Mouse (Mus musculus) monocyte, adult 2 months (primary cell): ENCODE measurements at regions not wholly inside any gene's neighbourhood (a gene's known extent, or its start where the extent isn't known, plus 50 kb on each side); places are given as distances from the start of the nearest gene placed in this dataset.

ENCODE experiments used
- DNase-seq, 2 experiments: peaks; one replicate each; pipeline ENCODE4 v3.0.0; 2022; ENCODE audit warnings: low spot score in 2 of 2, low read depth in 1 of 2

GRCm38 (mm10) chr9:46469521-46469920 lies 149.7 kb upstream of the 4931429L15Rik start:
- no peak for DNase-seq

- no peak for DNase-seq
These were observed 148.5 kb upstream of the 4931429L15Rik start for GRCm38 (mm10) chr9:46468306-46468705.

GRCm38 (mm10) chr9:46467671-46468070 lies 147.9 kb upstream of the 4931429L15Rik start:
- DNase-seq: no peak

- no peak for DNase-seq
These were observed 142.9 kb upstream of the 4931429L15Rik start for GRCm38 (mm10) chr9:46462681-46463080.

- DNase-seq: no peak
These were observed 138.2 kb upstream of the 4931429L15Rik start for GRCm38 (mm10) chr9:46457945-46458344.

DNA sequence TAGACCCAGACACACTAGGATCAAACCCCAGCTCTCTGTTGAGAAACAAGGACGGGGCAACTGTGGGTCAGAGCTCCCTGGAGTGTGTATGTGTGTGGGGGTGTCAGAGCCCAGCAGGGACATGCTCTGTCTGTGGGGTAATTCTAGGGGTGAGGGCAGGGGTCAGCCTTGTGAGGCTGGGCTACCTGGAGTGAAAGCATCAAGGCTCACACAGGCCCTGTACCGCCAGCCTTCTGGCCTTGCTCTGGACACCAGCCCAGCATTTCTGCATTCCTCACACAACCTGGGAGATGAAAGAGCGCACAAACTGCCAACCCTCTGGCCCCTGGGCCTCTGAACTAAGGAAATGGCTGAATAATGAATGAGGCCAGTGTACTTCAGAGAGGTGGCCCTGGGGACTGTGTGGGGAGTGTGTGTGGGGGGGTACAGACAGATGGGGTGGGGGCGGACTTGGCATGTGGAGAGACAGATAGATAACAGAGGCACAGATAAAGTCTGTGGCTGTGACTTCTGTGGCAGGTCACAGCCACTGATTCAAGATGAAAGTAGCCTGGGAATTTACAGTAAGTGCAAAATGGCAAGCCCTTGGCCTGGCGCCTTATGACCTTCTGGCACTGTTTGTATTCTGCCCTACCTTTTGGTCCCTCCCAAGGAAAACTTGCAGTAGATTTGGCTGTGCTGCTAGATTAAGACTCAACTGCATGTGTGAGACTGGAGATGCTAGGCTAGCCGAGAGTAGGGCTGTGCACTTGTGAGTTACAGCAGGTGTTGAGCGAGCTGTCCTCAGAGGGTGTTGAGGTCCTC lies 135.2 kb upstream of the 4931429L15Rik start:
- no peak for DNase-seq

DNA sequence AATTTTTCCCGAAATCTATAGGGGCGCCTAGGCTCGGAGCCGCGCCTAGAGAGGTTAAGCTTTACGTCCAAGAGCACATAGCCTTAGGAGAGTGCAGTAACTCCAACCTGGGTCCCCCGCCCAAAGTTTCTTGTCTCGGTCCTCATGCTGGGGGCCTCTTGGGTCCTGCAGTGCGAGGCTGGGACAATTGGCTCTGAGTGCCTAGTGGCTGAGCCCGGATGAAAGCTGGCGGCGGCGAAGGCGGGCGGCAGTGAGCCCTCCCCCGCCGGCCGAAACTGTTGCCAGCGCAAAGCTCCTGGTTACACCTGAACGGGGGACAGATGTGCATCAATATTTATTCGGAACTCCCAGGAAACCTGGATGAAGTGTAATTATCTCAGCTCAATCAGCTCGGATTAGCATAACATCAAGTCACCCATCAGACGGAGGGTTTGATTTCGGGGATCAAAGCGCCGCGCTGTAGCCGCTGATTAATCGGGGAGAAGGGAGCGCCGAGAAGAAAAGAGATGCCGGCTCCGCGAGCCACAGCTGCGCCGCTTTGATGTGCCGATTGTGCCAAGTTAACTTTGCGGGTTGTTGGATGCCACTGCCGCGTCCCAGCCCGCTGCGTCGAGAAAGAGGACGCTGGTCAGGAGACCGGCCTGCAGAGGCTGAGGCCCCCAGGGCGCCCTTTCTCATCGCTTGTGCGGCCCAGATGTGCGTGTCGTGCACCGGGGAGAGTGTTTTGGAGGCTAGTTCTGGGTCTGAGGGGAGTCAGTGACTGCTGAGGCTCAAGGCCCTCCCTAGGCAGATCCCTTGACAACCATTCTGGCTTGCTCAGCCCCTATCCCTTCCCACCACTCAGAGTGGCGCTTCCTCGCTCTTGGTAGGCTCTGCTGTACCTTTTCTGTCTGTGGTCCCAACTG lies 123.7 kb upstream of the 4931429L15Rik start:
- no peak for DNase-seq

- DNase-seq: no peak
These were observed 123.0 kb upstream of the 4931429L15Rik start for GRCm38 (mm10) chr9:46442739-46443181.

DNA sequence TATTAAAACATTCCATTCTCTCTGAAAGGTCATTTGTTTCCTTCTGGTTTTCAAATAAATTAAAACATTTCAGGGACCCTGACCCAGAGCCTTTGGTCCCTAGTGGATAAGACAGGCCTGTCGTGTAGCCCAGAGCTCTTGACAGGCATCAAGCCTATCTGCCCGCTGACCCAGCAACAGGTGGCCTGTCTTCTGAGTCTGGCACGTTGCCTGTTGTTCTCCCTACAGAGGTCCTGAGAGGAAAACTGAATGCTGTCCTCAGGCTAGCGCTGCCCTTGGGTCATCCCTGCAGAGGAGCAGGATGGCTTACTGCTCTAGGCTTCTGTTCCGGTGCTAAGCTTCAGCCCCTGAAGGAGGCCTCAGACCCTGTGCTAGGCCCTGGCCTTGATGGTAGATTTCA lies 120.4 kb upstream of the 4931429L15Rik start:
- DNase-seq: no peak

DNA sequence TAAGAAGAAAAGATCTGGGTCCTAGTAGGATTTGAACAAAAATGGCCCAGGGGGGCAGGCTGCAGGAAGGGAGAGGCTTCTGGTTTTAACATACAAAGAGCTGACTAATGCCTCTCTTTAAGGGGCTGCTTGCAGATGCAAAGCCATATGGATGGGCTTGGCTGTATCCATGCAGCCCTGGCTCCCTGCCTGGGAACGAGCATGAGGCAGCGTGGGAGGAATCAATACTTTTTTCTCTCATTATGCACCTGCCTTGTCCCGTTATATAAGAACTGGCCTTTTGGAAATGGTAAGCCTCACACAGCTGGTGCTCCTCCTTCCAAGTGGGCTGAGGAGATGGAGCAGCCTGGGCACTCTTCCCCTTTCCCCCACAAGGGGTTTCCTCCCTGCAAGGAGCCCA lies 114.9 kb upstream of the 4931429L15Rik start:
- DNase-seq: no peak

DNA sequence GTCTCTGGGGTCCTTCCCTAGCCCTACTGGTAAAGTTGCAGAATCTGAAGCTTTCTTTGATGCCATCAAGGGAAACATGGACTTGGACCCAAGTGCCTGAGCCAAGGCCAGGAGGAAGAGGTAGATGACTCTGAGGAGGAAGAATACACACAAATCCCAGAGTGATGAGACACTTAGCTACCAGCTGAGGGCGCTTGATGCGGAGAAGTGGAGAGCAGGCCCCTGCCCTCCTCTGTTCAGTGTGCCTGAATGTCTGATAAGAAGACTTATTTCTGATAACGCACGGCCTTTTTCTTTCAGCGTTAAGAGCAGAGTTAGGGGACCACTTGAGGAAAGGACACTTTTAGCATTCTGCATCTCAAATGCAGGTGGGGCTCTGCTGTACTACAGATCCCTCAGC lies 113.9 kb upstream of the 4931429L15Rik start:
- no peak for DNase-seq

- no peak for DNase-seq
These were observed 111.3 kb upstream of the 4931429L15Rik start for GRCm38 (mm10) chr9:46431053-46431452.

DNA sequence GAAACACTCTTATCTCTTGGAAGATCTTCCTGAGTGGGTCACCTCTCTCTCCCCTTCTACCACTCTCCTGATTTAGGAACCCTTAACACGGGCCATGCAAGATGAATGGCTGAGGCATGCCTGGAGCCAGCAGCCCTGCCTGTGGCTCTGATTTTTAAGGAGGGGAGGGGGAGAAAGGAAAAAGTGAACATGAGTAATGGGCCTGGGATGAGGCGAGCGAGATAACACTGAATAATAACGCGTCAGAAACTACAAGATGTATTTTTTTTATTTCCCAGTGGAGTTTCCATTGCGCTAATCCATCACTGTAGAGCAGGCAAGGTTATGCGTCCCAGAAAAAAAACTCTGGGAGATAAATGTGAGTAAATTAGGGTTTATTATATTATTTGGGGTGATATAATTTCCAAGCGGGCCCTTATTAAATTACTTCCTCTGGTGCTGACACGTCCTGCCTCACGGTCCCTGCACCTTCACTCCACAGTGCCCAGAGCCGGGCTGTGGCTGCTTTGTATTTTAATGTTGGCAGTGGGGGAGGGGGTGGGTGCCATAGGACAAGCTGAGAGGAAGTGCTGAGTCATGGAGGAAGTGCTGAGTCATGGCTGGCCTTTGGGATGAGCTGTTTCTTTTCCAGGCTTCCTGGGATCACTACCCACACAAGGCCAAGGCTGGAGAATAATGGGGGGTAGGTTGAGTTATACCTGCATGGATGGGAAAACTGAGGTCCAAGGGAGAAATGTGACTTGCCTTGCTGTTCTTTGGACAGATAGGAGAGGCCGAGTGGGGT lies 103.6 kb upstream of the 4931429L15Rik start:
- no peak for DNase-seq

GRCm38 (mm10) chr9:46421688-46422274 lies 102.0 kb upstream of the 4931429L15Rik start:
- DNase-seq: no peak

DNA sequence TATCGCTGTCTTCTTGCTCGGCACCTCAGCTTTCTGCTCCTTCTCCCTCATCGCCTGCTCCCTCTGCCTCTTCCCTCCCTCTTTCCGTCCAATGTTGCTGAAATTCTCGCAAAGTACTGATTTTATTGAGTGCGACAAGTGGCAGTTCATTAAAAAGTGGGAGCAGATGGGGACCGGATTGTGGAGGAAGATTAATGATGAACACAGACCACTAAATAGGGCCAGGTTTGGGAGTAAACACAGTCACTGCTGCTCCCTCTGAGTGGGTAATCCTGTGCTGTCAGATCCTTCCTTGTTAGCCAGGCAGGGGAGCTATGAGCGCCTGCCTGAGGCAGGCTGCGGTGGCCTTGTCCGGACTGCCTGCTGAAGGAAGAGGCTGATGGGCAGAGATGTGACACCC lies 91.9 kb upstream of the 4931429L15Rik start:
- DNase-seq: no peak

DNA sequence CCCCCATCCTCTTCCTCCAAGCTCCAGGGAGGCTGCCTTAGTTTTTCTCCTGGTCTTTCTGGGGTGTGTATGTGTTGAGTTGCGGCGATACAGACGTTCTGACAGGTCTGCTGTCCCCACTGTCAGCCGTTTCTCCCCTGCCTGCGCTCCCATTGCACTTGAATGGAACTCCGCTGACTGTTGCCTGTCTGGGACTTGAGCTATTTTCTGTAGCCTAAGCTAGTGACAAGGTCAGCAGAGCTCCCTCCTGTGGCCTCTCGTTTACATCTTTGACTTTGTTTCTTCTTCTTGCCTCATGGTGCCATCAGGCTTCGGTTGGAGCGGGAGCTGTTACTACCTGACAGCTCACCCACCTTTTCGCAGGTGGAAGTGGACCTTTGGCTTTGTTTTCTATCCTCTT lies 89.0 kb upstream of the 4931429L15Rik start:
- DNase-seq: no peak

DNA sequence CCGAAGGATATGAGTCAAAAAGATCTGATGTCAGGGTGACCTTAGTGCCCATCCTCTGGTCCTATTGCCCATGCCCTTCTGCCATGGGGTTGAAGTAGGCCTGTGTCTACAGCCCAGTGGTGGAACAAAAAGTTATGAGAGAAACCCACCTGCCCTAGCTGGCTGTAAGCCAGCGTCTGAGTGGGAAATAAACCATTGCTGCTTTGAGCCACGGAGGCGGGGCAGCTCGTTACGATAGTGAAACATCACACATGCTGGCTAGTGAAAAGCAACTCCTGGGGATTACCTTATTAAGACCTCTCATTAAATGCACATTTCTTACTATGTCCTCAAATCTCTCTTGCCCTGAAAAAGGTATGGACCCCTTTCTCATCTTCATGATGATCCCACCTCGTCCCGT lies 86.8 kb upstream of the 4931429L15Rik start:
- no peak for DNase-seq

DNA sequence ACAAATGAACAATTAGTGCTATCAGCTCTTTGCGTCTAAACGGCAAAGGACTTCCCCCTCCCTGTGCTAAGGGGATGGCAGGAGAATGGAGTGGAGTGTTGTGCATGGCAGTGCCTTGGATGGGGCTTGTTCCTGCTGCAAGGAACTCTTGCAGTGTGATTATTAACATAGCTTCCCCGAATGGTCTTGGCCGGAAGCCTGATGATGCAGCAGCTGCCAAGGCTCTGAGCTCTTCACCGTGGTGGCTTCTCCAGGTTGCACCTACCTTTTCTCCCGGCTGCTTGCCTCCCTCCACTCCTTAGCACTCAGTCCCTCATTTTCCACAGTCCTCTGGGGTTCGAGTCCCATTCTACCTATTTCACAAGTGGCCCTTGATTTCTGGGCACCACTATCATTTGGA lies 76.8 kb upstream of the 4931429L15Rik start:
- no peak for DNase-seq

DNA sequence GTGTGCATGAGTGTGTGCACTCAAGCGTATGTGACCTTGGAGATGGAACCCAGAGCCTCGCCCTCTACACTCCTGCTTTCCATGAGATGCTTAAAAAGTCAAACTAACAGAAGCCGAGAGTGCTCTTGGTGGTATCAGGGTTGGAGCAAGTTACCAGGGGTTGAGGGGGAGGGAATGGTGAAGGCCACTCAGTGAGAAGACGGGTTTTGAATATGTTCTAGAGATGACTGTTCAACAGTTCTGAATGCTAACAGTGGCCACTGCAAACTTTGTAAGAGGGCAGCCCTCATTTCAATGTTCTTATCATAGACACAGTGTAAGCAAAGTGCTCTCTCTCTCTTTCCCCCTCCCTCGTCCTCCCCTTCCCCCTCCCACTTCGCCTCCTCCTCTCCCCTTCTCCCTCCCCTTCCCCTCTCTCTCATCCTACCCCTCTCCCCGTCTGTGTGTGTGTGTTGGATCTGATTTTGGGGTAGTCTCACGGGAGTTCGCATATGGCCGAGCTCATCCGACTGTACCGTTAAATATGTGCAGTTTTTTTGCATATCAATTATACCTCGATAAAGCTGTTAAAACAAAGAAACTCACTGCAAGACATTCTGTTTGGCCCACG lies 75.5 kb upstream of the 4931429L15Rik start:
- DNase-seq: no peak

- DNase-seq: no peak
These were observed 74.5 kb upstream of the 4931429L15Rik start for GRCm38 (mm10) chr9:46394239-46394638.
